Mouse (Mus musculus): ENCODE results near the gene Marc1.

Marc1 gene

GRCm38 (mm10) chr1:184762941-184763340 lies 48.2 kb downstream of the Marc1 start:
- DNase-seq (ENCODE audit: low spot score), result no peak

DNA sequence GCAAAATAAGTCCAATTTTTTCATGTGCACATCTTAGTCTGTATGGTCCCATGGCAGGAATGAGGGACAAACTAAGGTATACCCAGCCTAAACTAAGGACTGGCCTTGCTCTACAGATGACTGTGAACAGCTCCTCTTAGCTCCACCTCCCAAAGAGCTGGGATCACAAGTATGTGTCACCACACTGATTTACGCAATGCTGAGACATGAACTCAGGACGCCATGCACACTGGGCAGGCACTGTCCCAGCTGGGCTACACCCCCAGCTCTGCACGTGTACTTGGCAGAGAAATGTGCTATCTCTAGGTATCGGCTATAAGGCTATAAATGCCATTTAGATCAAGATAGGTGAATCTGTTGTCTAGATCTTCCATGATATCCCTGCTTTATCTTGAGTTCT lies 49.1 kb downstream of the Marc1 start:
- DNase-seq (ENCODE audit: low spot score), result no peak

DNA sequence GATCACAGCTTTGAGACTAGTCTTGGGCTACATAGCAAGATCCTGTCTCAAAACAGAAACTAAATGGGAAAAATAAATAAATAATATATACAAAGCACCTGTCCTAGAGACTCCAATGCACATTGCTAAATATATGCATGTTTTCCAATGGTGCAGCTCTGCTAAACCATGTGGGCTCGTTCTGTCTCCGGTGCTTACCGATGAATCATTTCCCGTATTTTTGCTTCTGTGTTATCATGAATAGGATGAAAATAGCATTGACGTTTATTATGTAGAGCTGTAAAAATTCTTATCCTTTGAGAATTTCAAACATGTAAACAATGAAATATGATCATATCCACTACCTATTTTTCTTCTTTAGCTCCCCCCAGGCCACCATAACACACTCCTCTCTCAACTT lies 58.4 kb downstream of the Marc1 start:
- DNase-seq (ENCODE audit: low spot score), result no peak

DNA sequence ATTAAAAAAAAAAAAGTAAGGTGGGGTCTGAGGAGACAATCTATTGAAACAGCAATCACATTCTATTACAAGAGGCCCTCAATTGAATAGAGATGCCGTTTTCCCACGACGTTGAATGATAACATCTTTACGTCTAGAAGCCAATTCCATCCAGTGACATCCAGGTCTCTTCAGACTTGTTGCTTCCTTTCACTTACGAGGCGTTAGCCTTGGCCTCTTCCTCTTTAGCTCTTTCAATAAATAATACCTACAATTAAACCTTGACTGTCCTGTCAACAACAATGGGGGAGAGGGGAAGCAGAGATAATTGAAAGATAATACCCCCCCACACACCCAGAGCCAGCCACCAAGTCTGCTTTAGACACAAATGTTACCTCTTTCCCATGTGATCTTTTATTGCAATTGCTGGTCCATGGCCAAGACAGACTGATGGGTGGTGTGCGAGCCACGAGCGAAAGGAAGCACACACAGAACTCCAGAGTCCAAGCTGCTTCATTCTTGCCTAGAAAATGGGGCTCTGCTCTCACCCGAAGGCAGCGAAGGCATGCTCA lies 60.9 kb downstream of the Marc1 start:
- no peak for DNase-seq (ENCODE audit: low spot score)

- DNase-seq (ENCODE audit: low spot score), result no peak
Observed at GRCm38 (mm10) chr1:184748692-184749152, 62.4 kb downstream of the Marc1 start.

DNA sequence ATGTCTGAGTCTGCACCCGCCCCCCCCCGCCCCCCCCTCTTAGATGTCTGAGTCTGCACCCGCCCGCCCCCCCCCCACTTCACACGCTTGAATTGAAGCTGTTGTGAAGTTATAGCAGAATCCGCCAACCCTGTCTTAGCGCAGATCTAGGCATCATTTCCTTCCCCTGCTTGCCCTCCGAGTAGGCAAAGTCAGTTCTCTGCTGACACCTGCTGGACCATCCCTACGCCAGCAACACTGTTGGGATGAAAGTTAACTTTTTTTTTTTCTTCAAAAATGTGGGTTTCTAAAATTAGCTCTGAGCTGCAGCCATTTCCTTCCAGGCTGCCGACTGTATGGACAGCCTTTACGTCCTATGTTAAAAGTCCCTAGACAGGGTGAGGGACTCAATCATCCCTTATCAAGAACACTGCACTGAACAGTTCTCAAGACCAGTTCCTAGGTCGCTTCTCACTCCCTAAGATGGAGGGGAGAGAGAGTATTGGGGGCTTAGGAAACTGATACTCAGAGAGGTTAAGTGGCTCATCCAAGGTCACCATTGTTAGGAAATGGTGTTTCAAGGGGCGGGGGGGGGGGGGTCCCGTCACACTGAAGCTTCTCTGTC lies 73.1 kb downstream of the Marc1 start:
- DNase-seq (ENCODE audit: low spot score), result peak; percentile 41

DNA sequence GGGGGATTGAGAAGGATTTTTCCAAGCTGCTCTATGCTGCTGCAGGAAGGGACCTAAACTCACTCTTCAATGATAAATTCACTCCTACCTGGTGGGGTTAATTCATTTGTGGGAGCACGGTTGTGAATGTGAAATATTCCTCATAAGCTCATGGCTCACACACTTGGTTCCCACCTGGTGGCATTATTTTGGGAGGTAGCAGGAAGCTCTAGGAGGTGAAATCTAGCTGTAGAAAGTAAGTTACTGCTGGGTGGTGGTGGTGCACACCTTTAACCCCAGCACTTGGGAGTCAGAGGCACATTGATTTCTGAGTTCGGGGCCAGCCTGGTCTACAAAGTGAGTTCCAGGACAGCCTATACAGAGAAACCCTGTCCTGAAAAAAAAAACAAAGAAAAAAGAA lies 73.9 kb downstream of the Marc1 start:
- DNase-seq (ENCODE audit: low spot score), result no peak
